Mouse (Mus musculus) cerebellum, adult 2 months (tissue): ENCODE measurements around the gene Fsd1l.

ENCODE experiments used
- CTCF ChIP-seq: fragments of 200-500 bp; IDR thresholded peaks from 2 replicates; pipeline ENCODE4 v1.5.1; 2011; ENCODE audit warnings: low read depth, mild to moderate bottlenecking, control low read depth, low read length, moderate library complexity, borderline replicate concordance; ENCODE audit not compliant: insufficient read depth
- POLR2A ChIP-seq: fragments of 200-500 bp; IDR thresholded peaks from 2 replicates; pipeline ENCODE4 v1.6.1; 2011; ENCODE audit warnings: low read length, control low read depth, borderline replicate concordance; ENCODE audit not compliant: insufficient read depth

DNA sequence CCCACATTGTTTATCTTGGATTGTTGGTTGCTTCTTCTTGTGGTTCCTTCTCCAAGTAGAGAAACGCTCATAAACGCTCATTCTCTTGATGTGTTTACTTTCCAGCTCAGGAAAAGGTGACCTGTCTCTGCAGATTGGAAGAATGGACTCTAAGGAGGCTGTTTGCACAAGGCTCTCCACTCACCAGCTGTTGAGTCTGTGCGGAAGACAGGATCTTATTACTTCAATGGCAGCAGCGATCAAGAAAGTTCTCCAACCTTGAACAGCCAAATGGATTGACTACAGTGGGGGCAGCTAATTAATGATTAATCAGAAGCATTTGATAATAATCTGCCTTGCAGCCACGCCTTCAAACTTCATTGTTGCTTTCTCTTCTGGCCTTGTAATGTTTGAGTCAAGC, 9.8 kb upstream of the Fsd1l start:
- no peak for TF ChIP-seq POLR2A
- TF ChIP-seq CTCF: no peak
